Mouse (Mus musculus) myocyte (in vitro differentiated cells): ENCODE results near the gene Ninl. TPM values are rescaled to one million over a fixed set of nuclear protein-coding genes. Genes with fewer than 3 reads are reported as not detected.

ENCODE experiments used
- H3K27me3 ChIP-seq: one replicate; pipeline ENCODE4 v1.6.1; 2011; ENCODE audit not compliant: control insufficient read depth, insufficient read depth, insufficient read length
- H3K36me3 ChIP-seq: one replicate; pipeline ENCODE4 v1.6.1; 2011; ENCODE audit not compliant: control insufficient read depth, insufficient read depth
- H3K4me2 ChIP-seq: one replicate; pipeline ENCODE4 v1.6.1; 2011; ENCODE audit warnings: low read depth, control low read depth
- H3K4me3 ChIP-seq: one replicate; pipeline ENCODE4 v1.5.1; 2011; ENCODE audit warnings: mild to moderate bottlenecking, control low read depth, moderate library complexity
- H3K79me2 ChIP-seq: one replicate; pipeline ENCODE4 v1.6.1; 2011; ENCODE audit not compliant: control insufficient read depth, insufficient read depth
- H3ac ChIP-seq: one replicate; pipeline ENCODE4 v1.6.1; 2011; ENCODE audit not compliant: control insufficient read depth, insufficient read length
- CEBPB ChIP-seq: IDR thresholded peaks from 2 replicates; pipeline ENCODE4 v1.6.1; 2011; ENCODE audit warnings: mild to moderate bottlenecking, moderate library complexity; ENCODE audit not compliant: poor library complexity, insufficient read depth, severe bottlenecking
- E2F4 ChIP-seq: IDR thresholded peaks from one replicate; pipeline ENCODE4 v1.6.1; 2011; ENCODE audit warnings: mild to moderate bottlenecking, control low read depth, moderate library complexity; ENCODE audit not compliant: insufficient read depth
- MAX ChIP-seq: IDR thresholded peaks from one replicate; pipeline ENCODE4 v1.6.1; 2011; ENCODE audit warnings: low read depth, mild to moderate bottlenecking, control low read depth
- MYOD1 ChIP-seq, 3 experiments: IDR thresholded peaks; one replicate each; pipeline ENCODE4 v1.6.1; 2011; ENCODE audit warnings: control low read depth in 2 of 3, low read depth in 2 of 3, mild to moderate bottlenecking in 2 of 3, moderate library complexity in 1 of 3; ENCODE audit not compliant: insufficient read length in 2 of 3, control insufficient read depth in 1 of 3
- MYOG ChIP-seq, 3 experiments: IDR thresholded peaks; one replicate each; pipeline ENCODE4 v1.6.1; 2011; ENCODE audit warnings: control low read depth in 2 of 3, low read depth in 2 of 3, mild to moderate bottlenecking in 2 of 3; ENCODE audit not compliant: insufficient read length in 2 of 3, control insufficient read depth in 1 of 3, insufficient read depth in 1 of 3
- POLR2A ChIP-seq: IDR thresholded peaks from one replicate; pipeline ENCODE4 v1.6.1; 2011; ENCODE audit warnings: low read depth, mild to moderate bottlenecking, control low read depth, moderate library complexity; ENCODE audit not compliant: insufficient read length
- POLR2AphosphoS2 ChIP-seq: IDR thresholded peaks from one replicate; pipeline ENCODE4 v1.6.1; 2011; ENCODE audit warnings: low read depth, control low read depth; ENCODE audit not compliant: insufficient read length
- REST ChIP-seq: IDR thresholded peaks from one replicate; pipeline ENCODE4 v1.6.1; 2011; ENCODE audit warnings: mild to moderate bottlenecking, control low read depth, moderate library complexity; ENCODE audit not compliant: insufficient read depth, insufficient read length
- SRF ChIP-seq: IDR thresholded peaks from one replicate; pipeline ENCODE4 v1.6.1; 2011; ENCODE audit warnings: low read depth; ENCODE audit not compliant: control insufficient read depth, insufficient read length
- TCF12 ChIP-seq: IDR thresholded peaks from one replicate; pipeline ENCODE4 v1.6.1; 2011; ENCODE audit warnings: mild to moderate bottlenecking, control low read depth; ENCODE audit not compliant: poor library complexity, insufficient read depth, severe bottlenecking
- TCF3 ChIP-seq: IDR thresholded peaks from one replicate; pipeline ENCODE4 v1.6.1; 2011; ENCODE audit warnings: low read depth, control low read depth; ENCODE audit not compliant: insufficient read length
- USF1 ChIP-seq: IDR thresholded peaks from one replicate; pipeline ENCODE4 v1.6.1; 2011; ENCODE audit warnings: low read depth, mild to moderate bottlenecking, control low read depth, moderate library complexity
- polyA plus RNA-seq: library from polyadenylated mRNA; unstranded; fragments of >200 nt; fragmentation: generic; extraction: Trizol; gene quantifications from one replicate; pipeline ENCODE4 v1.2.1, GENCODE M21; 2012; ENCODE audit warnings: missing spikeins

Ninl gene
- polyA plus RNA-seq, 1 experiment: 2.2 TPM

DNA sequence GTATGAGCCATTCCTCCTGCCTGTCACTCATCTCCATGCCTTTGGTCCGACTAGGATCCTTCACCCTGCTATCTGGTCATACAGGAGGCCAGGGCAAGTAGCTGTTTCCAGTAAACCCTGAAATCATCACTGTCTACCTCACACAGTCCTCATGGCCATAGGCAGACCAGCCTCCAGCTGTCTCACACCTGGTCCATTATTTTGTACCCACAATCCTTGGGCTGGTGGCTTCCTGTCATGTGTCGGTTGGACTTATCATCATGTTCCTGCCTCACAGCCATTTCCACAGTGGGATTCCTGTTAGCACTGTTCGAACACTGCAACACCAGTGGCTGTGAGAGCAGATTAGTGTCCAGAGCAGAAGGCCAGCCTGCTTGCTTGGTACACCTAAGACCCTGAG lies 60.4 kb downstream of the Ninl start:
- TF ChIP-seq CEBPB (no peak), SRF (no peak), REST (no peak), TCF3 (no peak), POLR2A (no peak), USF1 (no peak), TCF12 (no peak), MYOG (IDR thresholded peaks at IDR 0.05; ENCODE audit: control insufficient read depth in 1 of 3, insufficient read depth in 1 of 3, insufficient read length in 2 of 3, low read depth in 2 of 3) (no peak), MYOD1 (IDR thresholded peaks at IDR 0.05; ENCODE audit: control insufficient read depth in 1 of 3, insufficient read length in 2 of 3, low read depth in 2 of 3) (no peak), MAX (no peak), POLR2AphosphoS2 (no peak)
- H3K27me3 ChIP-seq: no peaks in the 10 kb centered on the region
- H3ac ChIP-seq: no peak overlapping the region
- H3K79me2 ChIP-seq: no peaks in the 10 kb centered on the region
- H3K4me3 ChIP-seq: no peak overlapping the region
- no peak overlapping the region for H3K4me2 ChIP-seq
- H3K36me3 ChIP-seq: no peaks in the 10 kb centered on the region

DNA sequence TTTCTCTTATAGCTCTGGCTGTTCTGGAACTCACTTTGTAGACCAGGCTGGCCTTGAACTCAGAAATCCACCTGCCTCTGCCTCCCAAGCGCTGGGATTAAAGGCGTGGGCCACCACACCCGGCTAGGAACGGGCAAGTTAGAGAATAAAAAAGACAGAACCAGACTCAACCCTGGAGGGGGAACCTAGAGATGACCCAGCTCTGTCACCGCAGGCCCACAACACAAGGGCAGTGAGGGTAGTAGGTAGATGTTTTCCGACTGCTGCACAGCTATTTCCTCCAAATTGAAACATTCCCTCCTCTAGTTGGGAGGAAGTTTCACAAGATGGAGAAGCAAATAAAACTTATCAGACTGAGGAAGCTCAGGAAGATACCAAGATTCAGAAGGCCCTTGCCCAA lies 61.5 kb downstream of the Ninl start:
- Histone ChIP-seq H3K79me2 (no peaks in the 10 kb centered on the region), H3ac (no peak overlapping the region), H3K4me3 (no peak overlapping the region), H3K4me2 (no peak overlapping the region), H3K27me3 (no peaks in the 10 kb centered on the region), H3K36me3 (no peaks in the 10 kb centered on the region)
- no peak for TF ChIP-seq MYOD1 (IDR thresholded peaks at IDR 0.05; ENCODE audit: control insufficient read depth in 1 of 3, insufficient read length in 2 of 3, low read depth in 2 of 3)
- no peak for TF ChIP-seq MAX
- no peak for TF ChIP-seq CEBPB
- TF ChIP-seq POLR2A: no peak
- no peak for TF ChIP-seq POLR2AphosphoS2
- TF ChIP-seq TCF12: no peak
- TF ChIP-seq TCF3: no peak
- TF ChIP-seq REST: no peak
- TF ChIP-seq E2F4: no peak
- no peak for TF ChIP-seq USF1
- no peak for TF ChIP-seq MYOG (IDR thresholded peaks at IDR 0.05; ENCODE audit: control insufficient read depth in 1 of 3, insufficient read depth in 1 of 3, insufficient read length in 2 of 3, low read depth in 2 of 3)
- no peak for TF ChIP-seq SRF

DNA sequence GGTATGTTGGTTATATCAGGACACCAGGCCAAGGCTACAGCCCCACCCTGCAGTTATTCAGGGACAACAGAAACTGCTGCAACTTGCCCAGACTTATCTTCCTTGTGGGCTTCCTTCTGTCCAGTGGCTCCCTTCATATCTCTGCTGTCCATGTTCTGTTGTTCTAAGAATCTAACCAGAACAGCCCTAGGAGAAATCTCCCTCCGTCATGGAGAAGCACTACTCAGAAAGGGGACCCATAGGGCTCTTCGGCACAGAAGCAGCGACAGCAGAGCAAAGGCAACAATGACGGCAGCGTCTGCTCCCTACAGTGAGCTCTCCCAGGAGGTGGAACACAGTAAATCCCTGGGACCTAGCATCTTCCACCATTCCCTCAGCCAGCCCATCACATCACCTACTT lies 62.3 kb downstream of the Ninl start:
- no peak overlapping the region for H3K4me3 ChIP-seq

GRCm38 (mm10) chr2:150973401-150974115 lies 65.6 kb downstream of the Ninl start:
- no peak overlapping the region for H3K4me2 ChIP-seq
- no peak overlapping the region for H3ac ChIP-seq
- no peaks in the 10 kb centered on the region for H3K27me3 ChIP-seq
- no peaks in the 10 kb centered on the region for H3K79me2 ChIP-seq
- peaks cover 3% of the 10 kb centered on the region for H3K36me3 ChIP-seq
- no peak for TF ChIP-seq POLR2A
- TF ChIP-seq TCF12: no peak
- TF ChIP-seq REST: no peak
- TF ChIP-seq MYOG (IDR thresholded peaks at IDR 0.05; ENCODE audit: control insufficient read depth in 1 of 3, insufficient read depth in 1 of 3, insufficient read length in 2 of 3, low read depth in 2 of 3): no peak
- no peak for TF ChIP-seq POLR2AphosphoS2
- TF ChIP-seq TCF3: no peak
- TF ChIP-seq CEBPB: no peak
- no peak for TF ChIP-seq MAX
- TF ChIP-seq E2F4: no peak
- no peak for TF ChIP-seq USF1
- no peak for TF ChIP-seq SRF
- TF ChIP-seq MYOD1 (IDR thresholded peaks at IDR 0.05; ENCODE audit: control insufficient read depth in 1 of 3, insufficient read length in 2 of 3, low read depth in 2 of 3): no peak
- no peak overlapping the region for H3K4me3 ChIP-seq

More for the DNA sequence above, 62.3 kb downstream of the Ninl start:
- Histone ChIP-seq H3K36me3 (no peaks in the 10 kb centered on the region), H3K79me2 (no peaks in the 10 kb centered on the region), H3K4me2 (no peak overlapping the region), H3K27me3 (no peaks in the 10 kb centered on the region), H3ac (no peak overlapping the region)
- TF ChIP-seq MYOD1 (IDR thresholded peaks at IDR 0.05; ENCODE audit: control insufficient read depth in 1 of 3, insufficient read length in 2 of 3, low read depth in 2 of 3): no peak

DNA sequence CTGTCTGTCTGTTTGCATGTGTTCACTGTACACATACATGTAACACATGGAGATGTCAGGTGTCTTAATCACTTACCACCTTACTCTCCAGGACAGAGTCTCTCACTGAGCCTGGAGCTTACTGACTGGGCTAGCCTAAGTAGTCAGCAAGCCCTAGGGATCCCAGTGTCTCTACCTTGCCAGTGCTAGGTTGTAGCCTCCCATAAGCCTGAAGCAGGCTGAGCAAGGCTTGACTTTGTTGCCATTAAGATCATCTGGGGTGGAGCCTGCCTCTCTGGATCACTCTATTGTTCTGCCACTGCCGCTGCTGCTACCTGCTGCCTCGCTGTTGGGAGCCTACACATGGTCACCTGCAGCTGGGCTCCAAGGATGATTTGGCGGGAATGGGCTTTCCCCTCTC lies 66.5 kb downstream of the Ninl start:
- Histone ChIP-seq H3K27me3 (no peaks in the 10 kb centered on the region), H3ac (no peak overlapping the region), H3K79me2 (no peaks in the 10 kb centered on the region), H3K4me2 (no peak overlapping the region), H3K4me3 (no peak overlapping the region), H3K36me3 (peaks cover 9% of the 10 kb centered on the region)
- TF ChIP-seq MYOD1 (IDR thresholded peaks at IDR 0.05; ENCODE audit: control insufficient read depth in 1 of 3, insufficient read length in 2 of 3, low read depth in 2 of 3): no peak
